Mouse (Mus musculus): Measurements from ENCODE around the gene Lsmem1. TPM values are rescaled to one million over a fixed set of nuclear protein-coding genes. Genes with fewer than 3 reads are reported as not detected.
A peak's percentile ranks its signal among the peaks of the same experiment; 100 is the strongest.

Gene Lsmem1
- 10 to 100 TPM; 36.3 to 50.2 TPM for total RNA-seq (2021)
- long read RNA-seq, experiment 1, transcript Lsmem1-201 (4 exons, 1,213 nt): major isoform, 27 of 38 reads
- long read RNA-seq, experiment 1, partial matches to known transcripts: 1 of 38 reads
- long read RNA-seq, experiment 1, other reads (novel, unspliced or antisense): 10 of 38 reads
- long read RNA-seq, experiment 2, transcript Lsmem1-201 (4 exons, 1,213 nt): major isoform, 33 of 53 reads
- long read RNA-seq, experiment 2, partial matches to known transcripts: 0 of 53 reads
- long read RNA-seq, experiment 2, other reads (novel, unspliced or antisense): 20 of 53 reads

DNA sequence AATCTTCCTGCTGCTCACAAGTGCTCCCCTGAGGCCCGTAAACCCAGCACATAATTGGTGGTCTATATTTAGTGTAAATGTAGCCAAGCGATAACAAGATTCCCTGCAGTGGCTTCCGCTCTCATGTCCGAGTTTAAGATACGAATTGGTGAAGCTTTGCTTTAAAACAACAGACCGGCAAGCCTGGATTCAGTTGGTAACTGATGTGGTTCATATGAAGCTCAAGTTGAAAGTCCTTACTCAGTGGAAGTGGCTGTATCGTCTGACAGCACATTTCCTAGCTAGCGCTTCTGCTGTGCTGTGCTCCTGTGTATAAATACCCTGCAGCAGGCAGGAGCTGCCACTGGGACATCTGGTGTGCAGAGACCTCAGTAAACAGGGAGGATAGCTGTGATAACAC is at the start of gene Lsmem1:
Gene Lsmem1, minus strand, starts transcription at position 189 of the 400 bp plus-strand sequence.
- intact Hi-C loops (cut with DNase I; ENCODE audit: low total_unique reads): no loop called here
- peak; percentile 13 for DNase-seq

DNA sequence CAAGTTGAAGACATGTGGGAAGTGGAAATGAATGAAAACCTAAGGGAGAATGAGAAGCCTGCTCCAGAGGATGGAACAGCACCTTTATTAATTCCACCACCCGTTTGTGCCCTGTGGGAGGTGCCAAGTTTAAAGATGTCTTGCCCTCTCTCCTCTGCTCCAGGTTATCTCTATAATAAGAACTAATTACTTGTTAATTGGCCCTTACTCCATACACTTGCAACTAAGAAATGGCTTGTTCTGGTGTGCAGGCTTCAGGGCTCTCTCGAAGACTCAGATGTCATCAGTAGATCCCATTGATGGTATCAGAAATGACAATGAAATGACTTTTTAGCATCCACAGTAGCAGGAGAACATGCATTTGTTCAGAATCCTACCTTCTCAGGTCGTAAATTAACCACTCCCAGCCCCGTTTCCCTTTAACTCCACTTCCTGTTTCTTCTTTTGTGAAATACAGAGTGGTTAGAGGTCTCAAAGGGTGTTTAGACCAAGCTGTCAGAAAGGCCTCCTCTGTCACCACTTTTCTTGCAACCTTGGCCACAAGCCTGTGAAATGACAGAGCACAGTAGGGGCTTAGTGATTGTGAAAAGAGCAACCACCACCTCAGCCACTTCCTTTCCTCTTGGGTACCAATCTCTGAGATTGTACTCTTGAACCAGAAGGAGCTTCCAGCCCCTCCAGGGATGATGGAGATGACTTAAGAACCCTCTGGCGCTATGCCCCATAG is 49.3 kb upstream of the Lsmem1 start, which contains the start of gene Ifrd1:
Gene Ifrd1, minus strand, starts transcription at position 51 of the 727 bp plus-strand sequence.
- intact Hi-C loops (cut with DNase I; ENCODE audit: low total_unique reads): no loop called here
- DNase-seq: no peak

DNA sequence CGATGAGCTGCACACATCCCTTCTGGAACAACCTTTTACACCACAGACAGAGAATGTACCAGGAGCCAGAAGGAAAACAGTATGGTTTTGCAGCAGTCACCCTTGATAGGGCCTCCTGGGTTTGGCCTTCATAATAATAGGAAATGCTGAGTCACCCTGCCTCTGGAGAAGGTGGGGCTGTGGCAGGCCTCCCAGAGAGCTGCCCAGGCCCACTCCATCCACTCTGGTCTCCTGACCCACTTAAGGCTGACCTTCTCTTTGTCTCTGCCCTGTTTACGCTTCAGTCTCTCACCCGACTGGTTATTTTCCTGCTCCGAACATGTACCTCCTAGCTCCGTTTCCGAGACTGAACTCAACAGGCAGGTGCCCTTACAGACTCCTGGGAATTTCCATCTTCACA is 48.7 kb upstream of the Lsmem1 start:
- DNase-seq: no peak
- intact Hi-C loops (cut with DNase I; ENCODE audit: low total_unique reads): no loop called here

DNA sequence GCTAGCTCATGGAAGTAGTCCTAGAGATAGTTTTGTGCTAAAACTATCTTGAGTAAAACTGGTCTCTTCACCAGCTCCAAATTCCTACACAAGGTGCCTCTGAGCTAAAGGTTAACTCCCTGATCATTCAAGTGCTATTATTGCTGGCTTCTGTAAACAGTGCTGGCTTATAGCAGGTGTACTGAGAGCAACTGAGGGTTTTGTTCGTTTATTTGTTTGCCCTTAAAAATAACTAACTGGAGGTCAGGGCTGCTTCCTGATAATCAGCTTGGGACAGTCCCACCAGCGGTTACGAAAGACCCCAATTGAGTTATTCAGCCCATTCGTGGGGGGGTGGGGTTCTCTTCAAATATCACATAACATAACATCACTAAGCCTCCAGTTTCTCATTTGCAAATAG is 48.1 kb upstream of the Lsmem1 start:
- DNase-seq: no peak
- intact Hi-C loops (cut with DNase I; ENCODE audit: low total_unique reads): no loop called here

DNA sequence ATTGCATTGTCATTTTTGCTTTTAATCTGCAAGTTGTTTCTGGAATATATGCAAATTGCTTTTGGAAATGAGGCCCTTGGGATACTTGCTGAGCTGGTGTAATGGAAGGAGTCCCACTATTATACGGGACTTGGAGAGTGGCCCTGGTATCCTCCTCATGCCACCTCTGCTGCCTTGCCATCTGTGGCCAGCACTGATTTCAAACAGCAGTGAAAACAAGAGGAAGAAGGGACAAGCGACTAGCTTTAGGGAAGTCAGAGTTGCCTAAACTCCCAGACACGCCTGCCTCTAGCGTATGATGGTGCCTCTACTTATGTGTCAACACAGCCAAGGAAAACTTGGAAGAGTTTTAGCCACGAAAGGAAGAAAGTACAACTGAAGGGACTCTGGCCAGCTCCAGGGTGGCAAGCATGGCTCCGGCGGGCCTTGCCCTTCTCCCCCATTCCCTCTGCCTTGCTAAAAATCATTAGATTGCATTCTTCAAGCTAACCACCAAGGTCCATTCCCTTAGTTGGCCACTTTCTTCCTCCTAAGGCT is 46.2 kb upstream of the Lsmem1 start:
- intact Hi-C loops (cut with DNase I; ENCODE audit: low total_unique reads): no loop called here
- no peak for DNase-seq

DNA sequence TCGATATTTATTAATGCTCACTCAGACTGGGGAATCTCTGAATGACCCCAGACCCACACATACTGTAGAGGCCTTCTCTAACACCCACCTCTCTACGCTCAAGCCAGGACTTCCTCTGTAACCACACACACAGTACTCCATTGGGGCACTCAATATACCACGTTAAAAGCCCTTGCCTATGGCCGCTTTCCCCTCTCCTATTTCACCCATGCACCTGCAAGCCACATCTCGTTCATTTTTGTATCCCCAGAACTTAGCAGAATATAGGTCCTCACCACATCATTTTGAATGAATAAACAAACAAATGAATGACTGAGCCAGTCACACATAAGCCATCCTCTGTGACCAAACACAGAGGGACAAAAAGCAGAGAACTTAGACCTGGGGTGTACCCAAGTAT is 45.6 kb upstream of the Lsmem1 start:
- no peak for DNase-seq
- intact Hi-C loops (cut with DNase I; ENCODE audit: low total_unique reads): no loop called here

DNA sequence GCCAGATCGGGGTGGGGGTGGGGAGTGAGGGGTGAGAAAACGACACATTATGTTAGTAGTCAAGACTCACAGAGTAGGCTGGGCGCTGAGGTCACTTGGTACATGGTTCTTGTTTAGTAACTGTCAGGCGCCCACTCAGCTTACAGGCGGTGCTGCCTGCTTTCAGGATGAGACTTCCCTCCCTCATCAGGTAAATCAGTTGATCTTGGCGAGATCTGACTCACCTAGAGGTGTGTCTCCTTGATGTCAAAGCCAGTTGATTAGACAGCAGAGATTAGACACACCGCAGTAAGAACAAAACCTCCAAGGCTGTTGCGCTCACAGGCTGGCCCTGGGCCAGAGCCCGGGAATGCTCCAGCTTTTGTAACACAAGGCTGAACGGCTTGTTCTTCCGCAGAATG is 44.5 kb upstream of the Lsmem1 start:
- intact Hi-C loops (cut with DNase I; ENCODE audit: low total_unique reads): no loop called here
- peak; percentile 44 for DNase-seq

DNA sequence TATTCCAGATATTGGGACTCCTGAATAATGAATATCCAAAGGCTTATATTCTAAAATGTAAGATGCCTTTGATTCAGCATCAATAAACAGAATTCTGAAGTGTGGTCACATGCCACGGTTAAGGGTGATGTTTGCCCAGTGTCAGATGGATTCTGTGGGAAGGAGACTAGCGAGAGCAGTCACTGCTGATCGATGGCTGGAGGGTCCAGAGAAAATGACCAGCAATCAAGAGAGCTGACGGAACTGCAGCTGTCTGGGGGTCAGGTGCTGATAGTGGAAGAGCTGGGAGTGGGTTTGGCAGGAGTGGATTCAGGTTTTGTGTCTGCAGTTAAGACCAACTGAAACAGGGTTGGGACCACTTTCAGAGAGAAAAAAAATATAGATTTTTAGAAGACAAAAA is 44.0 kb upstream of the Lsmem1 start:
- intact Hi-C loops (cut with DNase I; ENCODE audit: low total_unique reads): no loop called here
- DNase-seq: no peak

DNA sequence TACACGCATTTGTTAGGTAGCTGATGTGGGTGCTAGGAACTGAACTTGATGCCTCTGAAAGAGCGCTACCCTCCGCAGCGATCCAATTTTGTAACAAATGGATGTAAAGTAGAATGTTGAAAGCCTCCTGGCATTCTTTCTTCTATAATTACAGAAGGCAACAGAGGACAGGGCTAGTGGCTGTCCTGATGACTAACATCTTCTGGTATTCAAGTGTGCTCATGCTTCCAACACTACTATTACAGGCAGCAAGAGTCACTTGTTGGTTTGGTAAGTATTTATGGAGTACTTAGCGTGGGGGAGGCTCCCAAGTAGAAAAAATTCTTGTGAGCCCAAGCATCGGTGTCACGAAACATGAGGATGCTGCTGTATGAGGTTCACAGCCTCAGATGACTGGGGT is 39.9 kb upstream of the Lsmem1 start:
- intact Hi-C loops (cut with DNase I; ENCODE audit: low total_unique reads): no loop called here
- no peak for DNase-seq

DNA sequence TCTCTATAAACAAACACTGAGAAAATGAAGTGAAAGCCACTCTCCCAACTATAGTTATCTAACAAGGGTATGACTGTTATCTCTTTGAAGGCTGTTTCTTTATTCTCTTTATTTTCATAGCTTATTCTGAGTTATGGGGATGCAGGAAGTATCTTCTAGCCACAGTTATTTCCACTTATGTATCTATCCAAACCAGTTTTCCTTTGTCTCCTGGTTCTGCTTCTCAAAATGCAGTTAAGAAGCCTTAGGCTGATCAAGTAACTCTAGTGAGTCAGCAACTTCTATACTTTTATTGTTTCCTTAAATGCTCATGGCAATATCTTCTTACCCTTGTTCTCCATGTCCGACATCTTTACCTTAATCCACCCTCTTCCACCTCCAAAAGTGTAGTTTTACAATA is 32.9 kb upstream of the Lsmem1 start:
- DNase-seq: no peak
- intact Hi-C loops (cut with DNase I; ENCODE audit: low total_unique reads): no loop called here

DNA sequence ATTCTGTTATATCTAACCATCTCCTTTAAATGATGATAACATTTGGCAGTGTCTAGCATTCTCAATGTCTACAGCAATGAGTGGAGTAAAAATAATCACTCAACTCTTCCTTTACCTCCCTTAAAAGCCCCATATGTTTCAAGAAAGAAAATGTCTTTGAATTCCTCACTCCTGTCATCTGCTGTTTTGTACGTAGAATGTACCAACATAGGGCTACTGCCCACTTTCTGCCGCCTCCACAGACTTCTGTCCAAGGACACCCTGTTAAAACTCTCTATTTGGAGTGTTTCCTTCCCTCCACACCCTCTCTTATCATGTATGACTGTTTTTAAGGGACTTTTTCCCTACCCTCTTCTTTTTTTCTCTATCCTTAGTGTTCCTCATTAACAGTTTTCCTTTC is 32.3 kb upstream of the Lsmem1 start:
- no peak for DNase-seq
- intact Hi-C loops (cut with DNase I; ENCODE audit: low total_unique reads): no loop called here

DNA sequence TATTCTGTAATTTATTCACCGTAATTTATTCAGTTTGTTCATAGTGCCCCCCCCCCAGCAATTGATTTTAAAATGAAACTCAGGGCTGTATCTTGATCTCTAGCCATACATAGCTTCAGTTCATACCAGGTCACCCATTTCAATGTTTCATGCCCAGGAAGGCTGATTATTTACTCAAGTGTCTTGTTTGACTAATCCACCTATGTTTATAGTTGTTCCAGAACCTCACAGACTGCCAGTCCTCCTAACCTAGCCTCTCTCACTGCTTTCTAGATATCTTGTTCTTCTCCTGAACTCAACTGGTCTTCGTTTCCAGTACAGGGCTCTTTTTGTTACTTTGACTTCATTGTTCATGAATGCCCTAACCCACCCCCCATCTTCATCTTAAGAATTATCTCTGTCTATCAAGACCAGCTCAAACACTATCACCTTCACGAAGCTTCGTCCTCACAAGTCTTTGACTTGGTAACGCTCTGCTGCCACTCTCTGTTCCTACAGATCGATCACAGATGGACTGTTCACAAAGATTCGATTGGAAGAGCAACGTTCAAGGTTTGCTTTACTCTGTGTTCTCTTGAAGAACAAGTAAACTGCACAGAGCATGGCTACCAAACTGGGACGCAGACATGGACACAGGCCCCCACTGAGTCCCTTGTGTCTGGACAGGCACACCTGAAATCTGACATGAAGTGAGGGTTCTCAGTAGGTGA is 25.0 kb upstream of the Lsmem1 start:
- DNase-seq: no peak
- intact Hi-C loops (cut with DNase I; ENCODE audit: low total_unique reads): no loop called here

DNA sequence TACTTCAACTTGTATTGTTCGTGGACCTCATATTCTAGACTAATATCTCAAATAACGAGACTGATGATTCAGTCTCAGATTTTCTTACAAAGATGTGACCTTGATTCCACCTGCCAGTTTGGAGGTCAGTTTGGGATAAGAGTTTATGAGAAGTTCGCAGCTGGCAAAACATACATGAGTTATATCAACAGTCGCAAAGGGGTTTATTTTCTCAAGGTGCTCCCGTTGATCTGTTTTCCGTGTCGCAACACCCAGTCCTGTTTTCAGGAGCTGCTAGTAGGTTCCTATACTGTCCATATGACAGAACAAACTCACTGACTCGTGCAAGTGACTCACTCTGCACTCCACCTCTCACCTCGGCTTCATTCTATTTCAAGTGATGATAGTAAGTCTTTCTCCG is 24.4 kb upstream of the Lsmem1 start:
- no peak for DNase-seq
- intact Hi-C loops (cut with DNase I; ENCODE audit: low total_unique reads): no loop called here

DNA sequence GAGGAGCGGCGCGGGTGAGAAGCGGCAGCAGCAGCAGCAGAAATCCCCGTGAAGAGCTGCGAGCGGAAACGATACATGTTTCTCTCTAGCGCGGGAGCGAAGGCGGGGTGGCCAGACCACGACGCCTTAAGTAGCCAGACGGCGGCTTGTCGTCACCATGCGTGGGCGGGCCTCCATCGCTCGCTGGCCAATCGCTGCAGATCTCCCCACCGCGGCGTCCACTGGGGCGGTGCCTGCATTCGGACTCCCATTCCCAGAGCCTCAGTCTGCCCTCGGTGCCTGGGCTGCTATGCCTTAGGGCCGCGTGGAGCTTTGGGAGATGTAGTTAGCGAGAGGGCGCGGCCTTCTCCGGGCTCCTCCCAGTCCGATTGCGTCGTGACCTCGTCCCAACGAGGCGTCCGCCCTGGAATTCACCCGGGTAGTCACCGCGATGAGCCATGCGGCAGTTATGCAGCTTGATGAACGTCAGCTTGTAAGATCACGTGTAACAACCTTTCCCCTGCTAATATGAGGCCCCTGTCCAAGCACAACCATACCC is 23.9 kb upstream of the Lsmem1 start:
- intact Hi-C loops (cut with DNase I; ENCODE audit: low total_unique reads): no loop called here
- DNase-seq: peak; percentile 99

DNA sequence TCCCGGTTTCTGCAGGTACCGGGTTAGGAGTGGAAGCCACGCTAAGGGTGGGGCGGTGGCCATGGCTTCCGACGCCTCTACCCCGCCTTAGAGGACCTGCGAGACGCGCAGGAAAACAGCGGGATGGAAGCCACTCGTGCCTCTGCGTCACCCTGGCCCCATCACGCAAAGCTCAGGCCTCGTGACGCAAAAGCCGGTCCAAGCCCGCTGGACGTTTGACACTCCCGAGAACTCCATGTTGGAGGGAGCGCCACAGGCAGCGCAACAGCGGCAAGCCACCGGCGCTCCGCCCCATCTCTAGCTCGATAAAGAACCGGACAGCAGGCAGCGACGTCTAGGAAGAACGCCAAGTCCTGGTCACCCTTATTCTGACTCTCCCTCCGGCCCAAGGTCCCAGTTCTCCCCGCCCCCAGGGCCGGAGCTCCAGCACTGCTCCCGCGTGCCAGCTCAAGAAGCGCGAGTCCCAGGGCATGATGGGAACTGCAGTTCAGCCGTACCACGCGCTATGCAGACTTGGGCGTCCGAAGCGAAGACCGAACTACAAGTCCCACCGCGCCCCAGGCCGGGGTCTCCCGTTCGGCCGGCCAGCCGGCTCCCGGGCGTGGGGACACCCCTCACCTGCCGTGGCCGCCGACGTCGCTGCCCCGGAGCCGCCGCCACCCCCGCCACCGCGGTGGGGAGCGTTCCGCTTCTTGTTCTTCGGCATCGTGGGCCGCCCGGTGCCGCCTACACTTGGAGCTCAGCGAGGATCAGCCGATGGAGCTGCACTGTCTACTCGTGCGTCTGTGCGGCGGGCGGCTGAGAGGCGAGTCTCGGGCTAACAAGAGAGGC is 23.2 kb upstream of the Lsmem1 start:
- DNase-seq: peak; percentile 96
- intact Hi-C loops (cut with DNase I; ENCODE audit: low total_unique reads): no loop called here

DNA sequence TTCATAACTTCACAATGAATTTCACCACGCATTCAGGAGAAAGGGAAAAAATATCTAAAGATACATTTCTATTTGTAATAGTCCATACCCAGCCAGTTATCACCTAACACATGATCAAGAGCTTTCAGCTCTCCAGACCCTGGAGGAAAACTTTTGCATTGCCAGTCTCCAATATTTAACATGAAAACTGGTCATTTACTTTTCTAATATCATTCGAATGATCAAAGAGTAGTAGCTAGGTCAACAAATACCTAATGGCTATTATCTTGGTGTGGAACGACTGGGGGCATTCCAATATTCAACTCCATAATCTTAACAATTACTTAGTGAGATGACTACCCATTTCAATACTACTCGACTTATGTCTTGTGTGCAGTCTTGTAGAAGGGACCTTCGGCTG is 22.3 kb upstream of the Lsmem1 start:
- no peak for DNase-seq
- intact Hi-C loops (cut with DNase I; ENCODE audit: low total_unique reads): no loop called here

DNA sequence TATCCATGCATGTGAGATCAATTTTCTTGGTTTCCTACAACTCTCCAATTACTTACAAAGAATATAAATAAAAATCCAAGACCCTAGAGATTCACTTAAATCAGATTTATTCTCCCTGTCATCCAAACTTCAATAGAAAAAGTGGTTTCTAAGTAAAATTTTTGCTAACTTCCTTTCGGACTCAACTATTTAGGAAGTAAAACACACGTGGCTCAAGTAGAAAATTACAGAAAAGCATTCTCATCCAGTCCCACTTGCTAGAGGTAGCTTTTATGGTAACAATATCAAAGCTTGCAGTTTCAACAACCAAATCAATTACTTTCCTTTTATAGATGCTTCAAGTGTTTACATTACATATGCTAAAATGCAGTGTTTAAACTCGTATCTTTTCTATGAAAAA is 21.6 kb upstream of the Lsmem1 start:
- intact Hi-C loops (cut with DNase I; ENCODE audit: low total_unique reads): no loop called here
- no peak for DNase-seq

DNA sequence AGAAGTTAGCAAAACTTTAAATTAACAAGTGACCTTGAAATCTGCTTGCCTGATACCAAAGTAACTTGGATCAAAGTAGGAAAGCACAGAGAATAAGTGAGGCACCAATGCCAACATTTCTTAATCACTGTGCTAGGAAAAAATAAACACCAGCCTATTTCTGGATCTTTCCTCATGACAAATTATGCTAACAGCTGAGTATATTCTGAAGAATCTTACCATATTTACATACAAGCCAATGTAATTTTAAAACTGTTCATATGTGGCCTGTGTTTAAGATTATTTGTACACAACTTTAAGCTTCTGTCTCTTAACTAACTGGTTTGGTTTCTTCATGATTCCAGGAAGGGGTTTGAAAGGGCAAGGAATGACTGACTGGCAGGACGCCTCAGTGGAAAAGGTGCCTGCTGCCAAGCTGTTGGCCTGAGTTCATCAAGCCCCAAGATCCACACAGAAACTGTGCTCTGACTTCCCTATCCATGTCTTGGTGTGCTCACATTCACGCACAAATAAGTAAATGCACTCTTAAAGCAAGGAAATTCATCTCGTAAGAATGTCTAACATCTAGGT is 20.8 kb upstream of the Lsmem1 start:
- intact Hi-C loops (cut with DNase I; ENCODE audit: low total_unique reads): no loop called here
- peak; percentile 53 for DNase-seq

DNA sequence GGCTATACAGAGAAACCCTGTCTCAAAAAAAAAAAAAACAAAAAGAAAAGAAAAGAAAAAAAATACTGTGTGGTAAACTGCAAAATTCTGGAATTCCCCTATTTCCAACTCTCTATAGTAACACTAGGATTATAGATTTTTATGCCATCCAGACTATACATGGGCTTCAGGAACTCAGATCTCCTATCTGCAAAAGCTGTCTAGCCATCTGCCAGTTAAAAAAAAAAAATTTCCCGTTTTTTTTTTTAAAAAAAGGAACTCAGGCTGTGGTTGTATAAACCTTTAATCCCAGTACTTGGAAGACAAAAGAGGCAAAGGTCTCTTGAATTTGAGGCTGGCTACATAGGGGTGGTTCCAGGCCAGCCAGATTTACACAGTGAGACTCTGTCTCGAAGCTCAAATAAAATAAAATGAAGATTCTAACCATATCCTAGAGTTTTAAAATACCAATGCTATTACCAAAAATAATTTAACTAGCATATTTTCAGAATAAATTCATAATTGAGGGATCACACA is 19.2 kb upstream of the Lsmem1 start:
- intact Hi-C loops (cut with DNase I; ENCODE audit: low total_unique reads): no loop called here
- no peak for DNase-seq
